8 mouse cellular contexts compared by ENCODE assay signal in genomic region chr11:85170058-85170740, GRCm38 (mm10). TPM values are rescaled to one million over a fixed set of nuclear protein-coding genes. Genes with fewer than 3 reads are reported as not detected.
A peak's percentile ranks its signal among the peaks of the same experiment; 100 is the strongest.
DNase-seq lines count a peak whose midpoint lies in the region; ATAC-seq lines count a peak whose summit lies in the region.

1700125H20Rik (plus strand) TSS chr11:85170404.

- ATAC-seq in heart, embryonic 14.5 days (ENCODE audit: insufficient number of reproducible peaks, insufficient read depth, low FRiP score, low read depth): no peak
- peak; percentile 96 for ATAC-seq in liver, embryonic 11.5 days (replicated peaks; ENCODE audit: low FRiP score)

- no peak within 1 kb of the TSS for H3K27ac ChIP-seq in heart, embryonic 14.5 days (replicated peaks in 1 of 2; ENCODE audit: control insufficient read depth in 1 of 2, insufficient read depth in 1 of 2, low read depth in 2 of 2, low read length in 2 of 2)
- no peak within 1 kb of the TSS for H3K27ac ChIP-seq in liver, embryonic 11.5 days (ENCODE audit: low read depth, low read length)

- no peaks in the 10 kb centered on the region for H3K27me3 ChIP-seq in heart, embryonic 14.5 days (ENCODE audit: control insufficient read depth, insufficient read depth, low read length)
- no peaks in the 10 kb centered on the region; the same call in 1 of the 2 replicates for H3K27me3 ChIP-seq in liver, embryonic 11.5 days (replicated peaks; ENCODE audit: control insufficient read depth, insufficient read depth, low read length)
- no peaks in the 10 kb centered on the region for H3K27me3 ChIP-seq in splenic B cell, adult 2 months (ENCODE audit: control insufficient read depth, insufficient read depth, low read length, poor library complexity, severe bottlenecking)

- H3K4me1 ChIP-seq in heart, embryonic 14.5 days (ENCODE audit: control insufficient read depth in 2 of 2, insufficient read depth in 2 of 2, low read length in 2 of 2): no peaks in the 10 kb centered on the region
- peaks cover 7% of the 10 kb centered on the region for H3K4me1 ChIP-seq in liver, embryonic 11.5 days (replicated peaks; ENCODE audit: control insufficient read depth, insufficient read depth, low read length)

- no peaks in the 10 kb centered on the region for H3K36me3 ChIP-seq in heart, embryonic 14.5 days (ENCODE audit: control insufficient read depth, insufficient read depth, low read length)
- H3K36me3 ChIP-seq in liver, embryonic 11.5 days (ENCODE audit: control insufficient read depth, insufficient read depth, low read length): no peaks in the 10 kb centered on the region
- H3K36me3 ChIP-seq in splenic B cell, adult 2 months (ENCODE audit: control insufficient read depth, insufficient read depth, low read length, poor library complexity, severe bottlenecking): no peaks in the 10 kb centered on the region

- peak; percentile 77 to 85 for DNase-seq in CD8-positive naive resting alpha-beta T cell, adult 2 months (ENCODE audit: low read depth in 2 of 2, low spot score in 2 of 2)
- DNase-seq in c-Kit-negative CD71-positive TER-119-positive erythroid progenitor cells, embryonic 14.5 days (ENCODE audit: low read depth, low spot score): peak; percentile 84
- DNase-seq in fibroblast of lung, adult 2 months (ENCODE audit: low read depth): peak; percentile 48
- DNase-seq in kidney, postnatal 10 days: peak; percentile 96
- peak; percentile 87 for DNase-seq in liver, embryonic 11.5 days (ENCODE audit: low spot score)
- DNase-seq in naive thymus-derived CD4-positive, alpha-beta T cell, adult 2 months (ENCODE audit: low read depth): peak; percentile 88
- DNase-seq in splenic B cell, adult 2 months (ENCODE audit: low read depth, low spot score): peak; percentile 84

- H3K4me2 ChIP-seq in heart, embryonic 14.5 days (ENCODE audit: low read length): peak within 1 kb of the TSS; percentile 64
- peak within 1 kb of the TSS; percentile 60 for H3K4me2 ChIP-seq in liver, embryonic 11.5 days

- H3K9me3 ChIP-seq in heart, embryonic 14.5 days (ENCODE audit: control insufficient read depth, low read length): no peaks in the 10 kb centered on the region
- H3K9me3 ChIP-seq in liver, embryonic 11.5 days (ENCODE audit: control insufficient read depth, low read length): no peaks in the 10 kb centered on the region

- H3K9ac ChIP-seq in heart, embryonic 14.5 days (ENCODE audit: low read length): peak within 1 kb of the TSS; percentile 51; the same call in 1 of the 2 replicates
- H3K9ac ChIP-seq in liver, embryonic 11.5 days (ENCODE audit: low read depth, low read length): peak within 1 kb of the TSS; percentile 26

- peak within 1 kb of the TSS; percentile 21 to 30 for H3K4me3 ChIP-seq in heart, embryonic 14.5 days (ENCODE audit: control insufficient read depth in 1 of 2, insufficient read depth in 1 of 2, low read depth in 1 of 2, low read length in 2 of 2)
- H3K4me3 ChIP-seq in liver, embryonic 11.5 days (ENCODE audit: low read depth, low read length): no peak within 1 kb of the TSS

- WGBS in heart, embryonic 14.5 days: 14% methylated on average over 21 of the region's 21 CpGs
- WGBS in liver, embryonic 11.5 days: 12% methylated on average over 21 of the region's 21 CpGs

RNA-seq across cellular contexts. Expression of gene 1700125H20Rik, which starts in this region (rescaled TPM):
- polyA plus RNA-seq in heart, embryonic 14.5 days (2014; fragmentation: Nextera tagmentation; extraction: Ambion mirVana): not detected in 2 replicates
- 0.26 TPM in 1 of 2 replicates, not detected in the other for polyA plus RNA-seq in liver, embryonic 11.5 days (2014; fragmentation: Nextera tagmentation; extraction: Ambion mirVana)

Comparison
In these comparisons a context has a peak if more than half of its experiments do, and no peak if none do; other contexts are left out.
1. Peak in DNase-seq, ATAC-seq, H3K9ac ChIP-seq and H3K4me2 ChIP-seq in liver, embryonic 11.5 days; RNA of the gene not detected or under 1 TPM.